Mouse (Mus musculus) heart, embryonic 13.5 days (tissue): Measurements from ENCODE around the gene Pcbd2. TPM values are rescaled to one million over a fixed set of nuclear protein-coding genes. Genes with fewer than 3 reads are reported as not detected.

ENCODE experiments used
- polyA plus RNA-seq: library from polyadenylated mRNA; unstranded; fragments of >200 nt; fragmentation: Nextera tagmentation; extraction: Ambion mirVana; gene quantifications from 2 replicates; pipeline ENCODE4 v1.2.1, GENCODE M21; 2015

Gene Pcbd2
- polyA plus RNA-seq, 1 experiment from 2014 or later, result 52.2 TPM

Other genes with a start within 250 kb of the Pcbd2 start
- gene Dbn1, start 239.3 kb upstream of the Pcbd2 start, polyA plus RNA-seq, result 83.8 and 84.9 TPM in 2 replicates
- gene Pdlim7, start 213.7 kb upstream of the Pcbd2 start, polyA plus RNA-seq, result 402 and 437 TPM in 2 replicates
- gene Dok3, start 198.1 kb upstream of the Pcbd2 start, polyA plus RNA-seq, result 1.1 and 1.2 TPM in 2 replicates
- 29.6 and 30.6 TPM in 2 replicates for gene Ddx41, start 190.7 kb upstream of the Pcbd2 start, polyA plus RNA-seq
- 19.9 and 23.7 TPM in 2 replicates for gene Fam193b, start 156.2 kb upstream of the Pcbd2 start, polyA plus RNA-seq
- gene Tmed9, start 153.6 kb upstream of the Pcbd2 start, polyA plus RNA-seq, result 102 and 121 TPM in 2 replicates
- gene B4galt7, start 127.5 kb upstream of the Pcbd2 start, polyA plus RNA-seq, result 20.6 and 21.2 TPM in 2 replicates
- gene Caml, start 104.4 kb upstream of the Pcbd2 start, polyA plus RNA-seq, result 30.9 and 36.8 TPM in 2 replicates
- gene Ddx46, start 92.3 kb upstream of the Pcbd2 start, polyA plus RNA-seq, result 18.7 and 18.8 TPM in 2 replicates
- 51.5 and 53.4 TPM in 2 replicates for gene B230219D22Rik, start 34.2 kb upstream of the Pcbd2 start, polyA plus RNA-seq
- 57.1 and 66.6 TPM in 2 replicates for gene Txndc15, start 12.7 kb upstream of the Pcbd2 start, polyA plus RNA-seq
- 0.15 TPM in 2 replicates for gene Catsper3, start 57.2 kb downstream of the Pcbd2 start, polyA plus RNA-seq
- gene Pitx1, start 108.8 kb downstream of the Pcbd2 start, polyA plus RNA-seq, result 0.17 and 1.5 TPM in 2 replicates